Mouse (Mus musculus): ENCODE results near the gene Pex14. TPM values are rescaled to one million over a fixed set of nuclear protein-coding genes. Genes with fewer than 3 reads are reported as not detected.

Gene Pex14
- polyA plus RNA-seq (2014; fragmentation: Nextera tagmentation; extraction: Ambion mirVana), result 43.9 and 46.0 TPM in 2 replicates

GRCm38 (mm10) chr4:149099369-149100017 is at the start of gene Pex14:
Gene Pex14 (minus strand): TSS chr4:149099876.
- Histone ChIP-seq H3K27me3 (replicated peaks; ENCODE audit: control insufficient read depth, insufficient read depth, low read length) (no peaks in the 10 kb centered on the region), H3K36me3 (ENCODE audit: control insufficient read depth, insufficient read depth, low read length) (no peaks in the 10 kb centered on the region), H3K4me1 (replicated peaks; ENCODE audit: control insufficient read depth, insufficient read depth, low read length) (peaks cover 15% of the 10 kb centered on the region), H3K9ac (ENCODE audit: low read length) (peak within 1 kb of the TSS; percentile 78), H3K4me2 (ENCODE audit: low read length) (peak within 1 kb of the TSS; percentile 98), H3K27ac (ENCODE audit: low read depth) (peak within 1 kb of the TSS; percentile 25; the same call in 1 of the 2 replicates), H3K4me3 (ENCODE audit: low read depth, low read length) (peak within 1 kb of the TSS; percentile 92), H3K9me3 (ENCODE audit: control insufficient read depth, low read length) (no peaks in the 10 kb centered on the region)
- ATAC-seq (replicated peaks; ENCODE audit: low FRiP score, low TSS enrichment, low read depth), result peak; percentile 81
- under 1% methylated on average over 49 of the region's 50 CpGs for WGBS
- DNase-seq (ENCODE audit: low spot score), result peak; percentile 92

GRCm38 (mm10) chr4:149149196-149149595 is 49.5 kb upstream of the Pex14 start:
- 86% methylated on average over 9 of the region's 9 CpGs for WGBS
- no peaks in the 10 kb centered on the region for H3K9me3 ChIP-seq (ENCODE audit: control insufficient read depth, low read length)
- H3K27me3 ChIP-seq (replicated peaks; ENCODE audit: control insufficient read depth, insufficient read depth, low read length), result no peaks in the 10 kb centered on the region
- ATAC-seq (replicated peaks; ENCODE audit: low FRiP score, low TSS enrichment, low read depth), result no peak
- H3K27ac ChIP-seq (ENCODE audit: low read depth), result no peak overlapping the region
- no peak overlapping the region for H3K9ac ChIP-seq (ENCODE audit: low read length)
- no peak overlapping the region for H3K4me3 ChIP-seq (ENCODE audit: low read depth, low read length)
- peaks cover 51% of the 10 kb centered on the region for H3K36me3 ChIP-seq (ENCODE audit: control insufficient read depth, insufficient read depth, low read length)
- H3K4me2 ChIP-seq (ENCODE audit: low read length), result no peak overlapping the region
- DNase-seq (ENCODE audit: low spot score), result no peak
- H3K4me1 ChIP-seq (replicated peaks; ENCODE audit: control insufficient read depth, insufficient read depth, low read length), result no peaks in the 10 kb centered on the region

DNA sequence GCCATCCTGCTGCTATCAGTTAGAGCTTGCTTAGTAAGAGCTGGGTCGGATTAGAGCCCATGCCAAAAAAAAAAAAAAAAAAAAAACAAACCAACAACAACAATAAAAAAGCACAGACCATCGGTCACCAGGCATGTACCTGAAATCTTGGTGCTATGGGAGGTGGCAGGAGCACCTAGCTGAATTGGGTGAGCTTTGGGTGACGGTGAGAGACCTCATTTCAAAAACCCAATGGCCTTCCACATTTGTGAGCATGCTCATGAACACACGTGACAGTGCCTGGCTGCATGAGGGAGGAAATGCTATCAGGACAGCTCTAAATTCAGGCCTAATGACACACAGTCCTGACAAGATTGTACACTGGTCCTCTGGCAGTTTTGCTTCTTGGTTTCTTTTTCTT is 48.4 kb upstream of the Pex14 start:
- no peak overlapping the region for H3K4me2 ChIP-seq (ENCODE audit: low read length)
- H3K4me3 ChIP-seq (ENCODE audit: low read depth, low read length), result no peak overlapping the region
- H3K4me1 ChIP-seq (replicated peaks; ENCODE audit: control insufficient read depth, insufficient read depth, low read length), result no peaks in the 10 kb centered on the region
- peaks cover 40% of the 10 kb centered on the region for H3K36me3 ChIP-seq (ENCODE audit: control insufficient read depth, insufficient read depth, low read length)
- H3K27me3 ChIP-seq (replicated peaks; ENCODE audit: control insufficient read depth, insufficient read depth, low read length), result no peaks in the 10 kb centered on the region
- no peaks in the 10 kb centered on the region for H3K9me3 ChIP-seq (ENCODE audit: control insufficient read depth, low read length)
- DNase-seq (ENCODE audit: low spot score) (no peak), ATAC-seq (replicated peaks; ENCODE audit: low FRiP score, low TSS enrichment, low read depth) (no peak)
- 71% methylated on average over 4 of the region's 4 CpGs for WGBS
- H3K9ac ChIP-seq (ENCODE audit: low read length), result no peak overlapping the region
- H3K27ac ChIP-seq (ENCODE audit: low read depth), result no peak overlapping the region

DNA sequence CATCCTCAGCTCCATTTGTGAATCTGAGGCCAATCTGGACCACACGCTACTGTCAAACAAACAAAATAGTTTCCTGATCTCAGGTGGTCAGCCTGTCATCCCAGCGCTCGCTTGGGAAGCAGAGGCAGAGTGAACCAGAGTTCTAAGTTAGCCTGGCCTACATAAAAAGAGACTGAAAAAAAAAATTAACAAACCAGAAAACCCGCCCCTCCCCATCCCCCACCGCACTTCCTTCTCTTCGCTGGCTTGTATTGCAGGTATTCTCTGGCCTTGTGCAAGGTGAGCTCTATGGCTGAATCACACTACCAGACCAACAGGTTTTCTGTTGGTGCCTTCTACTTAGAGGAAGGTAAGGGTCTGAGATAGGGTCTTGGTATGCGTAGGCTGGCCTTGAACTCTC is 47.9 kb upstream of the Pex14 start:
- peaks cover 35% of the 10 kb centered on the region for H3K36me3 ChIP-seq (ENCODE audit: control insufficient read depth, insufficient read depth, low read length)
- no peak overlapping the region for H3K27ac ChIP-seq (ENCODE audit: low read depth)
- no peak overlapping the region for H3K4me3 ChIP-seq (ENCODE audit: low read depth, low read length)
- ATAC-seq (replicated peaks; ENCODE audit: low FRiP score, low TSS enrichment, low read depth), result no peak
- no peaks in the 10 kb centered on the region for H3K27me3 ChIP-seq (replicated peaks; ENCODE audit: control insufficient read depth, insufficient read depth, low read length)
- H3K9ac ChIP-seq (ENCODE audit: low read length), result no peak overlapping the region
- H3K9me3 ChIP-seq (ENCODE audit: control insufficient read depth, low read length), result no peaks in the 10 kb centered on the region
- 78% methylated on average over 7 of the region's 7 CpGs for WGBS
- no peak overlapping the region for H3K4me2 ChIP-seq (ENCODE audit: low read length)
- no peaks in the 10 kb centered on the region for H3K4me1 ChIP-seq (replicated peaks; ENCODE audit: control insufficient read depth, insufficient read depth, low read length)
- no peak for DNase-seq (ENCODE audit: low spot score)

- Histone ChIP-seq H3K27ac (ENCODE audit: low read depth) (no peak overlapping the region), H3K27me3 (replicated peaks; ENCODE audit: control insufficient read depth, insufficient read depth, low read length) (no peaks in the 10 kb centered on the region), H3K4me3 (ENCODE audit: low read depth, low read length) (no peak overlapping the region), H3K36me3 (ENCODE audit: control insufficient read depth, insufficient read depth, low read length) (peaks cover 11% of the 10 kb centered on the region), H3K4me2 (ENCODE audit: low read length) (no peak overlapping the region), H3K4me1 (replicated peaks; ENCODE audit: control insufficient read depth, insufficient read depth, low read length) (no peaks in the 10 kb centered on the region), H3K9me3 (ENCODE audit: control insufficient read depth, low read length) (no peaks in the 10 kb centered on the region), H3K9ac (ENCODE audit: low read length) (no peak overlapping the region)
- WGBS, result 73% methylated on average over 4 of the region's 4 CpGs
- no peak for ATAC-seq (replicated peaks; ENCODE audit: low FRiP score, low TSS enrichment, low read depth)
- no peak for DNase-seq (ENCODE audit: low spot score)
Observed at GRCm38 (mm10) chr4:149145151-149145550, 45.5 kb upstream of the Pex14 start.

- peaks cover 4% of the 10 kb centered on the region; the same call in 1 of the 2 replicates for H3K36me3 ChIP-seq (ENCODE audit: control insufficient read depth, insufficient read depth, low read length)
- H3K27me3 ChIP-seq (replicated peaks; ENCODE audit: control insufficient read depth, insufficient read depth, low read length), result no peaks in the 10 kb centered on the region
- H3K9me3 ChIP-seq (ENCODE audit: control insufficient read depth, low read length), result no peaks in the 10 kb centered on the region
- WGBS, result 4% methylated on average over 3 of the region's 3 CpGs
- ATAC-seq (replicated peaks; ENCODE audit: low FRiP score, low TSS enrichment, low read depth) (peak; percentile 73), DNase-seq (ENCODE audit: low spot score) (peak; percentile 95)
- no peak overlapping the region for H3K4me2 ChIP-seq (ENCODE audit: low read length)
- H3K4me3 ChIP-seq (ENCODE audit: low read depth, low read length), result no peak overlapping the region
- no peak overlapping the region for H3K27ac ChIP-seq (ENCODE audit: low read depth)
- H3K4me1 ChIP-seq (replicated peaks; ENCODE audit: control insufficient read depth, insufficient read depth, low read length), result no peaks in the 10 kb centered on the region
- no peak overlapping the region for H3K9ac ChIP-seq (ENCODE audit: low read length)
Observed at GRCm38 (mm10) chr4:149144459-149144858, 44.8 kb upstream of the Pex14 start.

- H3K36me3 ChIP-seq (ENCODE audit: control insufficient read depth, insufficient read depth, low read length), result no peaks in the 10 kb centered on the region
- H3K27me3 ChIP-seq (replicated peaks; ENCODE audit: control insufficient read depth, insufficient read depth, low read length), result no peaks in the 10 kb centered on the region
- H3K27ac ChIP-seq (ENCODE audit: low read depth), result no peak overlapping the region
- no peak overlapping the region for H3K4me2 ChIP-seq (ENCODE audit: low read length)
- H3K4me1 ChIP-seq (replicated peaks; ENCODE audit: control insufficient read depth, insufficient read depth, low read length), result no peaks in the 10 kb centered on the region
- DNase-seq (ENCODE audit: low spot score) (no peak), ATAC-seq (replicated peaks; ENCODE audit: low FRiP score, low TSS enrichment, low read depth) (no peak)
- no peak overlapping the region for H3K9ac ChIP-seq (ENCODE audit: low read length)
- 31% methylated on average over 4 of the region's 4 CpGs for WGBS
- H3K4me3 ChIP-seq (ENCODE audit: low read depth, low read length), result no peak overlapping the region
- H3K9me3 ChIP-seq (ENCODE audit: control insufficient read depth, low read length), result no peaks in the 10 kb centered on the region
Observed at GRCm38 (mm10) chr4:149143594-149143993, 43.9 kb upstream of the Pex14 start.

DNA sequence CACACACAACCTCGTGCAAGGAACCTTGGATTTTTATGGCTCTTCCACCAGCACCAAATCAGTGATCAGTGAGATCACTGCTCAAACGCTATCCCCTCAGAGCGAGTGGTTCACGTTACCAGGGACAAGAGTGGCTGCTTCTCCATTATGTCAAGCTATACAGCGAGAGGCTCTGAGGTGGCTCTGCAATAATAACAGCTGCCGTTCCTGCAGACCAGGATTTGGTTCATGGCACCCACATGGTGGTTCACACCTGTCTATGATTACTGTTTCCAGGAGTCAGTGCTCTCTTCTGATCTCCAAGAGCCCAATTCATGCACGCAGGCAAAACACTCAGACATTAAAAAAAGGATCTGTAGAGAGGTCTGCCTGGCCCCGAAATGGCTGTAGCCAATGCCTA is 38.8 kb upstream of the Pex14 start:
- Histone ChIP-seq H3K4me2 (ENCODE audit: low read length) (no peak overlapping the region), H3K9me3 (ENCODE audit: control insufficient read depth, low read length) (no peaks in the 10 kb centered on the region), H3K27ac (ENCODE audit: low read depth) (no peak overlapping the region), H3K4me1 (replicated peaks; ENCODE audit: control insufficient read depth, insufficient read depth, low read length) (peaks cover 5% of the 10 kb centered on the region; the same call in 1 of the 2 replicates), H3K9ac (ENCODE audit: low read length) (no peak overlapping the region), H3K4me3 (ENCODE audit: low read depth, low read length) (no peak overlapping the region), H3K27me3 (replicated peaks; ENCODE audit: control insufficient read depth, insufficient read depth, low read length) (no peaks in the 10 kb centered on the region), H3K36me3 (ENCODE audit: control insufficient read depth, insufficient read depth, low read length) (no peaks in the 10 kb centered on the region)
- ATAC-seq (replicated peaks; ENCODE audit: low FRiP score, low TSS enrichment, low read depth) (no peak), DNase-seq (ENCODE audit: low spot score) (no peak)
- WGBS, result 76% methylated on average over 8 of the region's 8 CpGs

Measured in intestine, embryonic 14.5 days (tissue).